Mouse (Mus musculus) thymus, adult 2 months (tissue): ENCODE results near the gene Abca2. TPM values are rescaled to one million over a fixed set of nuclear protein-coding genes. Genes with fewer than 3 reads are reported as not detected.

Source experiments
- DNase-seq: peaks from one replicate; pipeline ENCODE4 v3.0.0; 2021
- H3K27ac ChIP-seq: fragments of 200-500 bp; 2 replicates; pipeline ENCODE4 v1.5.1; 2012; ENCODE audit warnings: low read length, control low read depth; ENCODE audit not compliant: control insufficient read depth, insufficient read depth
- H3K27me3 ChIP-seq: fragments of 200-500 bp; 2 replicates; pipeline ENCODE4 v1.6.1; 2012; ENCODE audit warnings: mild to moderate bottlenecking, low read length, moderate library complexity, mixed read lengths; ENCODE audit not compliant: control insufficient read depth, insufficient read depth
- H3K36me3 ChIP-seq: fragments of 200-500 bp; 2 replicates; pipeline ENCODE4 v1.6.1; 2012; ENCODE audit warnings: mild to moderate bottlenecking, low read length, moderate library complexity; ENCODE audit not compliant: control insufficient read depth, insufficient read depth
- H3K4me1 ChIP-seq: fragments of 200-500 bp; replicated peaks from 2 replicates; pipeline ENCODE4 v1.6.1; 2012; ENCODE audit warnings: low read length; ENCODE audit not compliant: control insufficient read depth, insufficient read depth
- H3K4me3 ChIP-seq: fragments of 200-500 bp; 2 replicates; pipeline ENCODE4 v1.5.1; 2012; ENCODE audit warnings: mild to moderate bottlenecking, low read length, control low read depth, moderate library complexity; ENCODE audit not compliant: control insufficient read depth, insufficient read depth
- CTCF ChIP-seq: fragments of 200-500 bp; IDR thresholded peaks from 2 replicates; pipeline ENCODE4 v1.5.1; 2012; ENCODE audit warnings: mild to moderate bottlenecking, control low read depth, low read length, moderate library complexity, borderline replicate concordance; ENCODE audit not compliant: control insufficient read depth, poor library complexity, insufficient read depth; ENCODE audit errors: extremely low read depth
- POLR2A ChIP-seq: fragments of 200-500 bp; IDR thresholded peaks from 2 replicates; pipeline ENCODE4 v1.6.1; 2012; ENCODE audit warnings: mild to moderate bottlenecking, low read length, control low read depth, moderate library complexity; ENCODE audit not compliant: control insufficient read depth, poor library complexity, insufficient read depth; ENCODE audit errors: extremely low read depth
- WGBS: fragments of 180-500 bp; shearing (Covaris S2); methylation state at CpG from one replicate; pipeline ENCODE4 v1.1.7; 2018; 5-methylcytosine and 5-hydroxymethylcytosine counted together
- polyA plus RNA-seq: library from polyadenylated mRNA; depleted of rRNA; stranded (reverse); fragments of >200 nt; gene quantifications from 2 replicates; pipeline ENCODE4 v1.2.3, GENCODE M21; 2012

The Abca2 gene
- polyA plus RNA-seq, 1 experiment: 86.6 TPM

DNA sequence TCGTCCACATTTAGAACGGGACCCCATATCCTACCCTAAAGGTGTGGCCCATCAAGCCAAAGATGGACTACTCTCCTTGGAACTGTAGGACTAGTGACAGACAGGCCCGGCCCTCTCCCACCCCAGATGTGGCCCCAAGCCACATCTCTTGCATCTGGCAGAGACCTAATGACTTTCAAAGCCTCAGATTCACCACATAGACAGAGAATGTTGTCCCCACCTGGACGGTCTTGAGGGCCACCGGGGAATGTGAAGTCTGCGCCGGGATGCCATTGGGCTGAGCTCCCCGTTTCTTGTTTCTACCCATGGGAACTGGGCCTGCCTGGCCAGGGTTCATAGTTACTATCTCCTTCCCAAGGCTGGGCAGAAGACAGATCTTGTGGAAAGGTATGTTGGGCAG lies 49.0 kb downstream of the Abca2 start:
- WGBS: 91% methylated on average over 8 of the region's 8 CpGs
- no peak for TF ChIP-seq CTCF
- no peak for TF ChIP-seq POLR2A
- Histone ChIP-seq H3K4me3 (no peak overlapping the region), H3K27ac (no peak overlapping the region), H3K36me3 (no peaks in the 10 kb centered on the region), H3K27me3 (no peaks in the 10 kb centered on the region), H3K4me1 (no peaks in the 10 kb centered on the region)
- no peak for DNase-seq

DNA sequence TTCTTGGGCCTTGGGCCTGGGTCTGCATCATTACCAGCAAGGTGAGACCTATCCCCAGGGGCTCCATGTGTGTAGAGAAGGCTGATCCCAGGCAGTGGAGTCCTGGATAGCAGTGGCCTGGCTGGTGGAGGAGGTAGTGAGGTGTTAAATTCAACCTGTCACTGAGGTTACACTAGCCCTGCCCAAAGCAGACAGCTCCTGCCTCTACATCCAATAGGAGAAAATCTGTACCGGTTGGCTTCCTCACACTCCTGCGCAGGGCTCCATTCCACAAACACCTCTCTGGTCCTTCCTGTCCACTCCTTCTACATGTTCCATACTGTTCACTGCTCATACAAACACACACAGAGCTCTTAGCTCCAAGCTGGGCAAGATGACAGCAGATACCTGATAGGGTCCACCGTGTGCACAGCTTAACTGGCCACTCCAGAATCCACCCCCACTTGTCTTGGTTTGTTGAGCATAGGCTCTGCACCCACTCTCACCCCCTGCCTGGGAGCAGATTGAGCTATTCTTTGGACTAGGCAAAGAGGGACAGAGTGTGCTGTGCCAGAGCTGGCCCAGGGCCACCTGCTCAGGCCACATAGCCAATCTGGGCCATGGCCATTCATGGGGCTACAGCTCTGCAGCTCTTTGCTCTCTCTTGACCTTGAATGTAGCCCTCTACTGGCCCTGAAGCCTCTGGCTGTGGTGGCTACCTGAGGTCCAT lies 49.6 kb downstream of the Abca2 start:
- WGBS: 91% methylated on average over 3 of the region's 3 CpGs
- no peak overlapping the region for H3K4me3 ChIP-seq
- H3K27ac ChIP-seq: no peak overlapping the region
- H3K27me3 ChIP-seq: no peaks in the 10 kb centered on the region
- DNase-seq: no peak
- H3K36me3 ChIP-seq: no peaks in the 10 kb centered on the region
- TF ChIP-seq POLR2A: no peak
- TF ChIP-seq CTCF: no peak
- H3K4me1 ChIP-seq: 0 out of 2 replicates have a peak, but pooled peaks cover under 1% of the 10 kb centered on the region

DNA sequence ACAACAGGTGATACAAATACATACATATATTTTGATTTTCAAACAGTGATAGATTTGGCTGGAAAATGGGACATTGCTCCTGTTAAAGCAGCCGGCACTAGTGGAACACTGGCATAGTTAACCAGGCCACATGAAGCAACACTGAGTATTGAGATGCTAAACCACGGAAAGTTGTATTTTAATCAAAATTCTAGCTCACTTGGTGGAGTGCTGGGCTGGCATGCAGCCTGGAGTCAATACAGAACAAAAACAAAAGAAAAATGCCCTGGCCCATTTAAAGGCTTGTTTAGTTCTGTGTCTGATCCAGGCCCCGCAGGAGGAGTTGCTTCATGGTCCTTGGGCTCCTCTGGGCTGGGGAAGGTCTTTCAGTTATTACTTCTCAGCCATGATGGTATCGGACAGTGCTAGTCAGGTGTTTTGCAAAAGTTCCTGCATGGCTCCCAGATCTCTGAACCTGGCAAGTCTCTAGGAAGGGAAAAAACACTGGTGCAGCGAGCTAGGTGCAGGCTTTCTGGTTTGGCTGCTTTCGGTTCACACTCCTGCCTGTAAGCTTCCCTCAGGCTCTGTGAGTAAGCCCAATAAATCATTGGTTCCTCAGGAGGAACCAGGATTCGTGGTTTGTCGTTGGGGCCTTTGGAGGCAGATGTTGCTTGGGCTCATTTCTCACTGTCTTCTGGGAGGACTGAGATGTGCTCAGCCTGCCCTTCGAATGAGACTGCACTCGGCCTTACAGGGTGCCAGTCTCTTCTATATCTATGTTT lies 51.2 kb downstream of the Abca2 start:
- Histone ChIP-seq H3K27me3 (no peaks in the 10 kb centered on the region), H3K4me3 (no peak overlapping the region), H3K4me1 (peaks cover 12% of the 10 kb centered on the region), H3K36me3 (no peaks in the 10 kb centered on the region), H3K27ac (no peak overlapping the region)
- WGBS: 78% methylated on average over 10 of the region's 10 CpGs
- no peak for TF ChIP-seq POLR2A
- no peak for TF ChIP-seq CTCF
- no peak for DNase-seq

DNA sequence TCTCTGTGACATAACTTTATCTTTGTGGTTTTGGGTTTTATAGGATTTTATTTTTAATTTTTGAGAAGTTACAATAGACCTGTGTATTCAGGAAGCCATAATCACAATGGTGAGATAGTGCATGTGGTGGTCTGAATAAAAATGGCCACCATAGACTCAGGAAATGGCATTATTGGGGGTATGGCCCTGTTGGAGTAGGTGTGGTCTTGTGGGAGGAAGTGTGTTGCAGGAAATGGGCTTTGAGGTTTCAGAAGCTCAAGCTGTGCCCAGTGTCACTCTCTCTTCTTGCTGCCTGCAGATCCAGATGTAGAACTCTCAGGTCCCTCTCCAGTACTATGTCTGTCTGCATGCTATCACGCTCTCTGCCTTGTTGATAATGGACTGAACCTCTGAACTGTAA lies 52.0 kb downstream of the Abca2 start:
- TF ChIP-seq CTCF (no peak), POLR2A (no peak)
- DNase-seq: no peak
- WGBS: 76% methylated on average over 1 of the region's 1 CpGs
- H3K27ac ChIP-seq: no peak overlapping the region
- H3K36me3 ChIP-seq: no peaks in the 10 kb centered on the region
- no peak overlapping the region for H3K4me3 ChIP-seq
- H3K4me1 ChIP-seq: peaks cover 20% of the 10 kb centered on the region
- no peaks in the 10 kb centered on the region for H3K27me3 ChIP-seq

DNA sequence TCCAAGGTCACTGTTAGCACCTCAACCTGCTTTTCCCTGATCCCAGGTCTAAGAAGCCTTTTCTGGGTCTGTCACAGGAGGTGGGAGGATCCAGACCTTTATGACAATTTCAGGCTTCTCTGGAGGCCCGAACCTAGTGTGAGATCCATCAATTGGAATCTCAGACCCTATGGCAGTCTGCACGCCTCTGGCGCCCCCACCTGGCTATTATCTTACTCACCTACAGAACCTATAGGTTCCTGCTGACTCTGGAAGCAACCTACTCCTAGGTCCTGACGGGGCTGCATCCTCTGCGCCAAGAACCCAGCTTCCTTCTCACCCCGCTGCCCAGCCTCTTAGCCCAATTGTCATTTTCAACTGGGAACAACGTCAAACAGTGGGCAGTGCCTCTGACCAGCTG lies 54.5 kb downstream of the Abca2 start:
- peak; percentile 67 for DNase-seq
- Histone ChIP-seq H3K27me3 (no peaks in the 10 kb centered on the region), H3K4me1 (peaks cover 22% of the 10 kb centered on the region), H3K36me3 (no peaks in the 10 kb centered on the region), H3K4me3 (no peak overlapping the region), H3K27ac (no peak overlapping the region)
- peak; percentile 23; the same call in 1 of the 2 replicates for TF ChIP-seq CTCF
- TF ChIP-seq POLR2A: no peak
- WGBS: 21% methylated on average over 7 of the region's 7 CpGs

DNA sequence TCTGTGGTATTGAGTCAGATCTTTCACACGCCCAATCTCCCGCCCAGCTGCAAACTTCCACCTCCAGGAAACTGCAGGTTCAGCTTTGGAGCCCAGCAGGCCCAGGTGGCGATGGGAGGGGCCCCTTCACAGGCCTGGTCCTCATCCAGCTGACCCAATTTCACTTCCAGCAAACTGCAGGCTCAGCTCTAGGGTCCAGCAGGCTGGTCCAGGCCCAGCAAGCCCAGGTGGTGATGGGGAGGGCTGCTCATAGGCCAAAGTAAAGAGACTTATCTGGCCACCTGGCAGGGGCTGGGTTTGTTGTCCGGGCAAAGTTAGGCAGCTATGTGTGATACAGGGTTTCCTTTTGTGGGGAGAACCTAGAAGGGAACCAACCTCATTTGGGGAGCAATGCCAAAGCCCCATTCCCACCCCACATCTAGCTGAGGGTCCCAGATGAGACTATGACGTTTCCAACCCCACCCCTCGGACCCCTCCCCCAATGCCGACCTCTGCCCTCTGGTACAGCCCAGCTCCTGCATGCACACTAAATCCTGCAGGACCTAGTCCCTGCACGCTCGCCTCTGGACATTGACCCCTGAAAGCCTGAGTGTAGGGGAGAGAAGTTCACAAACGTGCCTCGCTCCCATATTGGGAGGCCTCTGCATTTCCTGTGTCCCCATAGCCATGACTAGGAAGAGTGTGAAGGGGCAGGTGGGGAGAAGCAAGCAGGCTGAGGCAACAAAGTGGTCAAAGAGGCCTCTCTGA lies 56.6 kb downstream of the Abca2 start:
- H3K27me3 ChIP-seq: no peaks in the 10 kb centered on the region
- DNase-seq: peak; percentile 47
- no peak overlapping the region; the same call in 1 of the 2 replicates for H3K27ac ChIP-seq
- 58% methylated on average over 11 of the region's 11 CpGs for WGBS
- H3K4me1 ChIP-seq: peaks cover 22% of the 10 kb centered on the region
- H3K36me3 ChIP-seq: no peaks in the 10 kb centered on the region
- no peak for TF ChIP-seq POLR2A
- no peak for TF ChIP-seq CTCF
- H3K4me3 ChIP-seq: no peak overlapping the region
